In the genomic region with DNA sequence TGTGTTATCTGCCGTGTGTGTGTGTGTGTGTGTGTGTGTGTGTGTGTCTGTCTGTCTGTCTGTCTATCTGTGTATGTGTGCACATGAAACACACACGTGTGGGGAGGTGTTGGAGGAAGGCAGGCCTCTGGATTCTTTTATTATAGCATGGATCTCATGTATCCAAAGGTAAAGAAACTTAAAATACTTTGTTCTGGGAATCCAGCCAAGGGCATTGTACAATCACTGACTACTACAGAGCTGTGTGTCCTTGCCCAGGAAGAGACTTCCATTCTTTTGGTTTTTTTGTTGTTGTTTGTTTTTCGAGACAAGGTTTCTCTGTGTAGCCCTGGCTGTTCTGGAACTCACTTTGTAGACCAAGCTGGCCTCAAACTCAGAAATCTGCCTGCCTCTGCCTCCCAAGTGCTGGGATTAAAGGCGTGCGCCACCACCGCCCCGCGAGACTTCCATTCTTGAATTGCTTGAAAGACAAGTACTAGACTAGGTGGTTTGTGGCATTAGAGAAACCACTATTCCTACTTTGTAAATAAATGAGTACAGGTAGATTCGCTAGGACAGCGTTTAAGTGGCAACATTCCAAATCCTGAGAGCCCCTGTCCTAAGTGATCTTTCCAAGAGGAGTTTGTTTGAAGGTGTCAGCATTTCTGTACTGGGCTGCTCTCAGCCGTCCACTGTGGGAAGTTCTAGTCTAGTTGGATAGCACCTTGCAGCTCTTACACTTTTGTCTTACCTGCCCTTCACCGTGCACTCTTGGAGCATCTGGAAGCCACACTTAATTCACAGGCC, we compare ENCODE assay signal across 19 mouse cellular contexts. TPM values are rescaled to one million over a fixed set of nuclear protein-coding genes. Genes with fewer than 3 reads are reported as not detected.
DNase-seq lines count a peak whose midpoint lies in the region; ATAC-seq lines count a peak whose summit lies in the region.
"Had no signal": no experiment of that assay in that cellular context is flagged by ENCODE, and none has a peak within 500 bp of the region (broad histone marks: within the 10 kb centered on the region; RNA-seq: fewer than 3 reads in every experiment).

No protein-coding gene starts in this region.

- ATAC-seq in midbrain, embryonic 11.5 days (ENCODE audit: low FRiP score): no peak
- ATAC-seq: forebrain, embryonic 14.5 days; midbrain, embryonic 15.5 days had no signal

- H3K4me2 ChIP-seq in midbrain, embryonic 11.5 days: no peak overlapping the region
- H3K4me2 ChIP-seq: embryonic facial prominence, embryonic 13.5 days; heart, embryonic 12.5 days; midbrain, embryonic 15.5 days had no signal

- peak; percentile 49 for DNase-seq in adrenal gland, postnatal 10 days
- no peak for DNase-seq in adrenal gland, adult 18-20 months (ENCODE audit: low spot score in 2 of 2)
- peak; percentile 38 for DNase-seq in kidney, adult 18-20 months
- no peak for DNase-seq in kidney, postnatal 10 days
- DNase-seq in midbrain, embryonic 11.5 days (ENCODE audit: low spot score, missing footprints): peak; percentile 19
- no peak for DNase-seq in midbrain, embryonic 10.5 days (ENCODE audit: low spot score)
- no peak for DNase-seq in layer of hippocampus, postnatal 10 days (ENCODE audit: low spot score in 2 of 2)
- DNase-seq in left cerebral cortex, postnatal 10 days (ENCODE audit: extremely low spot score in 1 of 2, low spot score in 2 of 2): no peak
- DNase-seq: cerebellum, adult 11 months; cerebellum, postnatal 10 days; gastrocnemius, postnatal 36 days; kidney, adult 8-10 months; thymus, postnatal 36 days had no signal

- H3K27ac ChIP-seq in midbrain, embryonic 11.5 days (ENCODE audit: low read depth, low read length): no peak overlapping the region
- H3K27ac ChIP-seq in midbrain, embryonic 10.5 days (replicated peaks): no peak overlapping the region
- H3K27ac ChIP-seq: embryonic facial prominence, embryonic 13.5 days; midbrain, embryonic 15.5 days had no signal

- WGBS in midbrain, embryonic 11.5 days: 91% methylated on average over 12 of the region's 12 CpGs
- 89% methylated on average over 12 of the region's 12 CpGs for WGBS in midbrain, embryonic 10.5 days

- intact Hi-C loops in left cerebral cortex, postnatal 10 days (cut with DNase I): no loop called here

- no peak overlapping the region for H3K4me3 ChIP-seq in midbrain, embryonic 11.5 days (ENCODE audit: low read depth, low read length)
- H3K4me3 ChIP-seq in midbrain, embryonic 10.5 days: no peak overlapping the region
- H3K4me3 ChIP-seq: embryonic facial prominence, embryonic 13.5 days; heart, embryonic 12.5 days; midbrain, embryonic 15.5 days; myocyte had no signal

- peaks cover 17% of the 10 kb centered on the region for H3K4me1 ChIP-seq in midbrain, embryonic 11.5 days (ENCODE audit: control insufficient read depth, insufficient read depth, low read length)
- H3K4me1 ChIP-seq in midbrain, embryonic 10.5 days: peaks cover 25% of the 10 kb centered on the region

- no peaks in the 10 kb centered on the region for H3K36me3 ChIP-seq in midbrain, embryonic 11.5 days (ENCODE audit: control insufficient read depth, insufficient read depth, low read length)
- H3K36me3 ChIP-seq in midbrain, embryonic 10.5 days: no peaks in the 10 kb centered on the region
- H3K36me3 ChIP-seq: embryonic facial prominence, embryonic 13.5 days; G1E; heart, embryonic 12.5 days; midbrain, embryonic 15.5 days had no signal

- H3K9me3 ChIP-seq in midbrain, embryonic 11.5 days (ENCODE audit: control insufficient read depth, low read length): no peaks in the 10 kb centered on the region
- H3K9me3 ChIP-seq in midbrain, embryonic 10.5 days (replicated peaks): no peaks in the 10 kb centered on the region
- H3K9me3 ChIP-seq: embryonic facial prominence, embryonic 13.5 days; G1E; heart, embryonic 12.5 days; midbrain, embryonic 15.5 days had no signal

- H3K27me3 ChIP-seq in midbrain, embryonic 11.5 days (ENCODE audit: control insufficient read depth, insufficient read depth, low read length): no peaks in the 10 kb centered on the region
- no peaks in the 10 kb centered on the region for H3K27me3 ChIP-seq in midbrain, embryonic 10.5 days (ENCODE audit: low read depth, poor library complexity, severe bottlenecking)
- H3K27me3 ChIP-seq: embryonic facial prominence, embryonic 13.5 days; heart, embryonic 12.5 days; midbrain, embryonic 15.5 days had no signal

- no peak overlapping the region for H3K9ac ChIP-seq in midbrain, embryonic 11.5 days (ENCODE audit: low read length)
- H3K9ac ChIP-seq: embryonic facial prominence, embryonic 13.5 days; heart, embryonic 12.5 days; midbrain, embryonic 15.5 days had no signal

RNA-seq across cellular contexts. Expression of gene Fam214a, which starts 18.7 kb away (rescaled TPM):
- 10 to 100 TPM; 76.1 to 81.3 TPM for total RNA-seq in adrenal gland, postnatal 10 days (2021)
- total RNA-seq in adrenal gland, adult 18-20 months (2021): 10 to 100 TPM; 65.1 to 78.0 TPM
- 17.6 and 18.9 TPM in 2 replicates for polyA plus RNA-seq in midbrain, embryonic 11.5 days (2014; fragmentation: Nextera tagmentation; extraction: Ambion mirVana)
- polyA plus RNA-seq in midbrain, embryonic 10.5 days (2016; fragmentation: Nextera tagmentation; extraction: Ambion mirVana): 7.7 and 13.2 TPM in 2 replicates
- total RNA-seq in layer of hippocampus, postnatal 10 days (2021): 10 to 100 TPM; 34.2 to 37.9 TPM
- 10 to 100 TPM; 25.9 to 33.9 TPM for total RNA-seq in left cerebral cortex, postnatal 10 days (2021)

Comparison
In these comparisons a context has a peak if more than half of its experiments do, and no peak if none do; other contexts are left out.
1. DNase-seq: peak in adrenal gland, postnatal 10 days (single experiment), kidney, adult 18-20 months (single experiment) and midbrain, embryonic 11.5 days (single experiment); none in adrenal gland, adult 18-20 months (0 of 2), kidney, postnatal 10 days (single experiment), midbrain, embryonic 10.5 days (single experiment), layer of hippocampus, postnatal 10 days (0 of 2) and left cerebral cortex, postnatal 10 days (0 of 2).